Mouse (Mus musculus): ENCODE measurements at regions not wholly inside any gene's neighbourhood (a gene's known extent, or its start where the extent isn't known, plus 50 kb on each side); places are given as distances from the start of the nearest gene placed in this dataset.

GRCm38 (mm10) chr15:64618471-64618870 is 199.0 kb upstream of the Gm21798 start:
- no peak for DNase-seq (ENCODE audit: low spot score)

- no peak for DNase-seq (ENCODE audit: low spot score)
Observed at GRCm38 (mm10) chr15:64621876-64622275, 195.6 kb upstream of the Gm21798 start.

DNA sequence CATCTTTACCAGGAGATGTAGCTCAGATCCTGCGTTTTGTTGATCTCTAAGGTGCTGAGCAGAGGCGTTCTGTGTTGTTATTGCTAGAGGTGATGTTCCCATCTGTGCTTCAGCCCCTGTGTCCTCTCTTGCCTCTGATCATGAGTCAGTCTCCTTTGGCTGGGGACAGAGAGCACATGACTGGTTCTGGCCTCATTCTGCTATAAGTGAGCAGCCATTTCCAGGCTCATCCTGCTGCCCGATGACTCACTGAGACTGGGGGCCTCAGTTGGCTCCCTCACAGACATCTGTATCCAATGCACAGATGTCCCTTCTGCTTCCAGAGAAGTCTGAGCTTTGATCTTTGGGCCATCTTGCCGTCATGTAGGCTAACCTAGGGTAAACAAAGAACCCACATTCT is 194.9 kb upstream of the Gm21798 start:
- DNase-seq (ENCODE audit: low spot score), result no peak

GRCm38 (mm10) chr15:64626359-64626758 is 191.1 kb upstream of the Gm21798 start:
- no peak for DNase-seq (ENCODE audit: low spot score)

DNA sequence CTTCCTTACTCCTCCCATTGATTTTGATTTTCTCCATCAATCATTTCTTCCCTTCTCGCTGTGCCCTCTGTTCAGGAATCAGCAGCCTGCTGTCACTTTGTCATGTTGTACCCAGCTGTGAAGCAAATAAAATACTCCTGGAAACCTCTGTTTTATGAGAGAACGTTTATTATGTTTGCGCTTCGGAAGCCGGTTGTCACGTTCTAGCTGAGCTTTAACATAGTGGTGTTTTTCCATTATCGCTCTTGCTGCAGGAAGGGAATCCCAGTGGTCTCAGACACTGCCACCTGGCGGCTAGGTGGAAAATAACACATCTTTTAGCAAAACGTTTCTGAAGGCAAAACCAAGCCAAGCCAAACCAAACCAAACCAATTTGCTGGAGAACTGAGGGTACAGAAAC is 190.2 kb upstream of the Gm21798 start:
- peak; percentile 41 for DNase-seq (ENCODE audit: low spot score)
